Mouse (Mus musculus): ENCODE measurements around the gene Gm3239. TPM values are rescaled to one million over a fixed set of nuclear protein-coding genes. Genes with fewer than 3 reads are reported as not detected.
"Not testable (repeated sequence)": the region's sequence is repeated elsewhere in the genome, so short reads cannot be mapped to it uniquely, and the experiment has no call there.

Gene Gm3239
- total RNA-seq (2012; rRNA removed): 0.26 and 0.40 TPM in 2 replicates

DNA sequence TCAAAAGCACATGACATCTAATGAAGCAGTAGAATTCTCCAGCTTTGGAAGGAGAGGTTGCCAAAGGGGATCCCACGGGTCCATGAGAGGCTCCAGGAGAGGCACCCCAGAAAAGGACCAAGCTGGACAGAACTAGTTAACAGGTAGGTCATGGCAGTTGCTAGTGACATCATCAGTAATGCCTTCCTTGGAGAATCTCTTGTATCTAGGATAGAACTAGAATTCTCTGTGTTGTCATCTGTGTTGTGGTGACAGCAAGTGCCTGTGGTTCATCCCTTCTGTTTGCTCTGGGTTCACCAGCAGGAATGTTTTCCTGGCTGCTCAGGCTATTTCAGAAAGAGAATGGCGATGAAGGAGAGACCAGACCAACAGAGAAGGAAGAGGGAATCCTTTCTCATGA is at the start of gene Gm3239:
Gene Gm3239, plus strand, starts transcription at position 301 of the 400 bp plus-strand sequence.
- H3K9ac ChIP-seq (ENCODE audit: insufficient read depth, low read depth, low read length, poor library complexity, severe bottlenecking); H3K9me3 ChIP-seq (ENCODE audit: control insufficient read depth, insufficient read depth, low read depth, low read length); in situ Hi-C loops (cut with MboI; ENCODE audit: low sequenced_read_pairs in 2 of 2, unreplicated experiment in 2 of 2); H3K36me3 ChIP-seq (ENCODE audit: control insufficient read depth, insufficient read depth, low read length, poor library complexity, severe bottlenecking); H3K4me3 ChIP-seq (ENCODE audit: insufficient read depth in 1 of 2, low read depth in 1 of 2, low read length in 2 of 2, poor library complexity in 1 of 2, severe bottlenecking in 1 of 2); DNase-seq (ENCODE audit: low read depth, low spot score); H3K27ac ChIP-seq (ENCODE audit: insufficient read depth, low read depth, low read length, poor library complexity, severe bottlenecking); H3K4me1 ChIP-seq (ENCODE audit: control insufficient read depth in 2 of 2, insufficient read depth in 2 of 2, low read length in 2 of 2, poor library complexity in 1 of 2): not testable (repeated sequence)

DNA sequence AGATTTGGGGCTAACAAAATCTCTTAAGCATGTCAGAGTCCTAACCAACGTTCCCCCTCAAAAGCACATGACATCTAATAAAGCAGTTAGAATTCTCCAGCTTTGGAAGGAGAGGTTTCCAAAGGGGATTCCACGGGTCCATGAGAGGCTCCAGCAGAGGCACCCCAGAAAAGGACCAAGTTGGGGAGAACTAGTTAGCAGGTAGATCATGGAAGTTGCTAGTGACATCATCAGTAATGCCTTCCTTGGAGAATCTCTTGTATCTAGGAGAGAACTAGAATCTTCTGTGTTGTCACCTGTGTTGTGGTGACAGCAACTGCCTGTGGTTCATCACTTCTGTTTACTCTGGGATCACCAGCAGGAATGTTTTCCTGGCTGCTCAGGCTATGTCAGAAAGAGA is 31.9 kb upstream of the Gm3239 start, which contains the start of gene Gm8159:
Gene Gm8159, plus strand, starts transcription at position 301 of the 400 bp plus-strand sequence.
- H3K27ac ChIP-seq (ENCODE audit: insufficient read depth, low read depth, low read length, poor library complexity, severe bottlenecking); in situ Hi-C loops (cut with MboI; ENCODE audit: low sequenced_read_pairs in 2 of 2, unreplicated experiment in 2 of 2); H3K9me3 ChIP-seq (ENCODE audit: control insufficient read depth, insufficient read depth, low read depth, low read length); H3K4me3 ChIP-seq (ENCODE audit: insufficient read depth in 1 of 2, low read depth in 1 of 2, low read length in 2 of 2, poor library complexity in 1 of 2, severe bottlenecking in 1 of 2); H3K9ac ChIP-seq (ENCODE audit: insufficient read depth, low read depth, low read length, poor library complexity, severe bottlenecking); H3K36me3 ChIP-seq (ENCODE audit: control insufficient read depth, insufficient read depth, low read length, poor library complexity, severe bottlenecking); H3K4me1 ChIP-seq (ENCODE audit: control insufficient read depth in 2 of 2, insufficient read depth in 2 of 2, low read length in 2 of 2, poor library complexity in 1 of 2); DNase-seq (ENCODE audit: low read depth, low spot score): not testable (repeated sequence)

DNA sequence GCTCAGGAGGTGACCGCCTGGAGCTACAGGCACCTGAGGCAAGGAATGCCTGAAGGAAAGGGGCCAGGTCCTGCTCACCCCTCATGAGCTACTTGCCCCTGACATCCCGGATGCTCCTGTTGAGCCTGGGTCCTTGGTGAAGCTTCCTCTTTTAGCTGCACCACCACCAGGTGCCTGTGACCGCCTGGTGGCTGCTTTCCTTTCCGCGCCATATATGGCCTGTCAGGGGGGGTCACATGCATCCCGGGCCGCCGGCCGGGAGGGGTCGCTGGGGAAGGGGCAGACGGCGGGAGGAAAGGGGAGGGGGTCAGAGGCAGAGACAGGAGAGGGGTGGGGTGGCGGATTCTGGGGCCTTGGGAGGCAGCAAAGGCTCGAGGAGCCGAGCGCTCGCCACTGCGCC is 14.7 kb upstream of the Gm3239 start:
- H3K27ac ChIP-seq (ENCODE audit: insufficient read depth, low read depth, low read length, poor library complexity, severe bottlenecking); DNase-seq (ENCODE audit: low read depth, low spot score); in situ Hi-C loops (cut with MboI; ENCODE audit: low sequenced_read_pairs in 2 of 2, unreplicated experiment in 2 of 2); H3K36me3 ChIP-seq (ENCODE audit: control insufficient read depth, insufficient read depth, low read length, poor library complexity, severe bottlenecking); H3K9ac ChIP-seq (ENCODE audit: insufficient read depth, low read depth, low read length, poor library complexity, severe bottlenecking); H3K4me1 ChIP-seq (ENCODE audit: control insufficient read depth in 2 of 2, insufficient read depth in 2 of 2, low read length in 2 of 2, poor library complexity in 1 of 2); H3K9me3 ChIP-seq (ENCODE audit: control insufficient read depth, insufficient read depth, low read depth, low read length): not testable (repeated sequence)
- H3K4me3 ChIP-seq (ENCODE audit: insufficient read depth in 1 of 2, low read depth in 1 of 2, low read length in 2 of 2, poor library complexity in 1 of 2, severe bottlenecking in 1 of 2): peak overlapping the region in 1 of 2 experiments; percentile 31; a peak in 1 of 4 replicates

DNA sequence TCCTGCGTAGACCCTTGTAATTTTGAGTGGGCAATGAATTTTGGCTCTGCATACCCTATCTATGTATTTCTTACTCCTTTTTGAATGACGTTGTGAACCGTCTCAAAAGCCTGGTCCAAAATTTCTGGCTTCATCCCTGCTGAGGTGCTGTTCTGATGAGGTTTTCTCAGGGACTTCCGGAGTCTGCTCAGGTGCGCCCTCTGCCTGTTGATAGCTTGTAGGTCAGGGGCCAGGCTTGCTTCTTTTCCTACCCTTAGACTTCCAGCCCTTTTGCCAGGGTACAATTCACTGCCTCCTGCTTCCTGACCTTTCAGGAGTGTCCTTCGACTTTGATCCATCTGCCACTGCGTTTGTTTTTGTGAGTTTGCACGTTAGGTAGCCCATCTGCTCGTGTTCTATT is 13.7 kb upstream of the Gm3239 start:
- H3K9me3 ChIP-seq (ENCODE audit: control insufficient read depth, insufficient read depth, low read depth, low read length); H3K36me3 ChIP-seq (ENCODE audit: control insufficient read depth, insufficient read depth, low read length, poor library complexity, severe bottlenecking); in situ Hi-C loops (cut with MboI; ENCODE audit: low sequenced_read_pairs in 2 of 2, unreplicated experiment in 2 of 2); H3K4me1 ChIP-seq (ENCODE audit: control insufficient read depth in 2 of 2, insufficient read depth in 2 of 2, low read length in 2 of 2, poor library complexity in 1 of 2); DNase-seq (ENCODE audit: low read depth, low spot score); H3K4me3 ChIP-seq (ENCODE audit: insufficient read depth in 1 of 2, low read depth in 1 of 2, low read length in 2 of 2, poor library complexity in 1 of 2, severe bottlenecking in 1 of 2); H3K27ac ChIP-seq (ENCODE audit: insufficient read depth, low read depth, low read length, poor library complexity, severe bottlenecking); H3K9ac ChIP-seq (ENCODE audit: insufficient read depth, low read depth, low read length, poor library complexity, severe bottlenecking): not testable (repeated sequence)

DNA sequence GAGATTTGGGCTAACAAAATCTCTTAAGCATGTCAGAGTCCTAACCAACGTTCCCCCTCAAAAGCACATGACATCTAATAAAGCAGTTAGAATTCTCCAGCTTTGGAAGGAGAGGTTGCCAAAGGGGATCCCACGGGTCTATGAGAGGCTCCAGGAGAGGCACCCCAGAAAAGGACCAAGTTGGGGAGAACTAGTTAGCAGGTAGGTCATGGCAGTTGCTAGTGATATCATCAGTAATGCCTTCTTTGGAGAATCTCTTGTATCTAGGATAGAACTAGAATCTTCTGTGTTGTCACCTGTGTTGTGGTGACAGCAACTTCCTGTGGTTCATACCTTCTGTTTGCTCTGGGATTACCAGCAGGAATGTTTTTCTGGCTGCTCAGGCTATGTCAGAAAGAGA is 44.9 kb downstream of the Gm3239 start, which contains the start of gene Gm7876:
Gene Gm7876, plus strand, starts transcription at position 301 of the 400 bp plus-strand sequence.
- H3K9me3 ChIP-seq (ENCODE audit: control insufficient read depth, insufficient read depth, low read depth, low read length); H3K27ac ChIP-seq (ENCODE audit: insufficient read depth, low read depth, low read length, poor library complexity, severe bottlenecking); DNase-seq (ENCODE audit: low read depth, low spot score); H3K4me3 ChIP-seq (ENCODE audit: insufficient read depth in 1 of 2, low read depth in 1 of 2, low read length in 2 of 2, poor library complexity in 1 of 2, severe bottlenecking in 1 of 2); in situ Hi-C loops (cut with MboI; ENCODE audit: low sequenced_read_pairs in 2 of 2, unreplicated experiment in 2 of 2); H3K4me1 ChIP-seq (ENCODE audit: control insufficient read depth in 2 of 2, insufficient read depth in 2 of 2, low read length in 2 of 2, poor library complexity in 1 of 2); H3K36me3 ChIP-seq (ENCODE audit: control insufficient read depth, insufficient read depth, low read length, poor library complexity, severe bottlenecking); H3K9ac ChIP-seq (ENCODE audit: insufficient read depth, low read depth, low read length, poor library complexity, severe bottlenecking): not testable (repeated sequence)

Other genes with a start within 250 kb of the Gm3239 start
- 0.26 and 0.58 TPM in 2 replicates for gene Gm3164, start 248.7 kb upstream of the Gm3239 start, total RNA-seq (2012; rRNA removed)
- not detected in 2 replicates for gene Gm3173, start 233.2 kb upstream of the Gm3239 start, total RNA-seq (2012; rRNA removed)
- gene Gm3182, start 182.4 kb upstream of the Gm3239 start, total RNA-seq (2012; rRNA removed): not detected in 2 replicates
- gene Gm3047, start 108.8 kb upstream of the Gm3239 start, total RNA-seq (2012; rRNA removed): not detected in 2 replicates
- gene Gm8159, start 31.8 kb upstream of the Gm3239 start, total RNA-seq (2012; rRNA removed): 0.18 TPM in 1 of 2 replicates, not detected in the other
- not detected in 2 replicates for gene Gm7876, start 45.0 kb downstream of the Gm3239 start, total RNA-seq (2012; rRNA removed)
- 0.22 and 0.26 TPM in 2 replicates for gene Gm3252, start 62.6 kb downstream of the Gm3239 start, total RNA-seq (2012; rRNA removed)
- gene Gm9602, start 112.1 kb downstream of the Gm3239 start, total RNA-seq (2012; rRNA removed): not detected in 2 replicates
- not detected in 2 replicates for gene Gm3269, start 173.9 kb downstream of the Gm3239 start, total RNA-seq (2012; rRNA removed)
- 0.79 TPM in 1 of 2 replicates, not detected in the other for gene Gm3264, start 191.4 kb downstream of the Gm3239 start, total RNA-seq (2012; rRNA removed)
- not detected in 2 replicates for gene Gm3278, start 228.2 kb downstream of the Gm3239 start, total RNA-seq (2012; rRNA removed)